Mouse (Mus musculus): ENCODE measurements around the gene Saal1. TPM values are rescaled to one million over a fixed set of nuclear protein-coding genes. Genes with fewer than 3 reads are reported as not detected.
"Not testable (repeated sequence)": the region's sequence is repeated elsewhere in the genome, so short reads cannot be mapped to it uniquely, and the experiment has no call there.

The Saal1 gene
- polyA plus RNA-seq (2012; rRNA removed) = 5.1 and 6.0 TPM in 2 replicates

DNA sequence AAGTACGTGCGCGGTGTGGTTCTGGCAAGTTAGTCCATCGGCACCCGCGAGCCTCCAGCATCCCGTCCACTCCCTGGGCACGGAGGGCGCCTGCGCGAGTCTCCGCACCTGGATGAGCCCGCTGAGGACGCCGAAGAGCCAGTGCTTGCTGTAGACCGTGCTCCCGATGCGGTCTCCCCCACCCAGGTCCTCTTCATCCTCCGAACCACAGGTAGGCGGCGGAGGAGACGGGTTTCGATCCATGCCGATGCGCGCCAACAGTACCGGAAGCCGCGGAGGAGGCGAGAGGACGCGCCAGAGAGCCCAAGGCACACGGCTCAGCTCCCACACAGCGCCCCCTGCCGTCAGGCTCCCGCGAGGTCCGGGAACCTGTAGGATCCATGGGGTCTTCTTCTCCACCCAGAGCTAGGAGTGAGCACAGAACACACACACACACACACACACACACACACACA is at the start of gene Saal1:
TSS of gene Saal1 (minus strand) at position 291 of the 455 bp plus-strand sequence.
- under 1% methylated on average over 38 of the region's 38 CpGs for WGBS
- DNase-seq (ENCODE audit: low read depth, low spot score) = peak; percentile 67

DNA sequence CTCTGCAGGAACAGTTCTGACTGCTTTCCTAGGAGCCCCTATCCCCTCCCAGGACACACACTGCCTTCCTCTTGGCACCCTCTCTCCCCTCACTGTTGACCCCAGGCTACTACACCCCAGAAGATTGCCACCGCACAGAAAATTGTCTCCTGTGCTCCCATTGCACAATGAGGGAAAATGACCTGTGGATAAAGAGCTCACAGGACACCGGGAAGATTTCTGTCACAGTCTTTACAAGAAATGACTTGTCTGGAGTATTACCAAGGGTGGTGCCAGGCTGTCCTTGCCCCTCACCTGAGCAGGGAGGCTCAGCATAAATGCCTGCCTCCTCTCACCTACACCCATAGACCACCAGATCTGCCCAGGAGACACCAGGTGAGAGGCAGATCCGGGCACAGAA is 41.0 kb upstream of the Saal1 start, which contains the start of gene Saa2:
TSS of gene Saa2 (plus strand) at position 301 of the 400 bp plus-strand sequence.
- no peak for DNase-seq (ENCODE audit: low read depth, low spot score)
- WGBS = 56% methylated on average over 3 of the region's 3 CpGs

DNA sequence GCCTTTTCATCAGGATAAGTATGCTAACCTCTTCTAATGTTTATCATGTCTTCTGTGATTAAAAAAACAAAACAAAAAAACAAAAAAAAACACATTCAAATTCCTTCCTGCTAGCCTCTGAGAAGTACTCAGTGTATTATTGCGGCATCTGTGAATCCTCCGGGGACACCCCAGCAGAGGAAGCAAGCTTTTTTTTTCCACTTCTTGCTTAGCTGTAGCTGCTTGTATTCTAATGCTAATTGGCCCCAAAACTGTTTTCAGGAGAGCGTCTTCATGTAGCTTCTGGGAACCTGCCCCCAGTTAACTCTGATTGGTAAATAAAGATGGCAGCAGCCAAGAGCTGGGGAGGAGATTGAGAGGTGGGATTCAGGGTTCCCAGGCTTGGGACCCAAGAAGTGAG is 38.0 kb upstream of the Saal1 start:
- DNase-seq (ENCODE audit: low read depth, low spot score) = no peak
- WGBS = 68% methylated on average over 3 of the region's 3 CpGs

DNA sequence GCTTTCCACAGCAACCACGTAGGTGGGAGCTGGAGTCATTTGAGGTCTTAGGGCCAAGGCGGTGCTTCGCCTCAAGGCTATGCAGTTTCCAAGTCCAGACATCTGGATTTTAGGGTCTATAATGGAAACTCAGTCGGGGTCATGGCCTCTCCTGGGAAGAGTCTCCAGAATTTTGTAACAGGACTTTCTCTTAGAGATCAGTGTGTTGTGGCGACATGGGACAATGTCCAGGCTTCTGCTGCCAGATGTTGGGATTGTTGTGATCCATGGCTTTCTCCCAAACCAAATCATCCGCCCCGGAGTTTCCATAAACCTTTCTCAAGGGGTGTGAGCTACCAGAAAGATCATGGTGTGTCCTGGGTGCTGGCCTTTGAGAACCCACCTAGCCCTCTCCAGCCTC is 35.9 kb upstream of the Saal1 start:
- WGBS = 65% methylated on average over 7 of the region's 7 CpGs
- no peak for DNase-seq (ENCODE audit: low read depth, low spot score)

DNA sequence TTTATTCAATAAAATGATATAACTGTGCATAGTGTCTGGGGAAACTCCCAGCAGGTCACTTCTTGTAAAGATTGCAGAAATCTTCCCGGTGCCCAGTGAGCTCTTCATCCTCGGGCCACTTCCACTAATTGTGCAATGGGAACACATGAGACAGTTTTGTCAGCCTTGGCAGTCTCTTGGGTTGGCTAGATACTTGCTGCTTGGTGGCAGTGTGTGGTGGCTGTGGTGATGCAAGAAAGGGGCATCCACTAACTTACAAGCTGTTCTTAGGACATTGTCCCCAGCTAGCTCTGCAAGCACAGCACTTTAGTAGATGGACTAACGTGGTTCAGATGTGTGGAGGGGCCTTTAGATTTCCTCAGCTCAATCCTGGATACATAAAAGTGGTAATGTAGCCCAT is 35.3 kb upstream of the Saal1 start:
- 69% methylated on average over 3 of the region's 3 CpGs for WGBS
- DNase-seq (ENCODE audit: low read depth, low spot score) = no peak

DNA sequence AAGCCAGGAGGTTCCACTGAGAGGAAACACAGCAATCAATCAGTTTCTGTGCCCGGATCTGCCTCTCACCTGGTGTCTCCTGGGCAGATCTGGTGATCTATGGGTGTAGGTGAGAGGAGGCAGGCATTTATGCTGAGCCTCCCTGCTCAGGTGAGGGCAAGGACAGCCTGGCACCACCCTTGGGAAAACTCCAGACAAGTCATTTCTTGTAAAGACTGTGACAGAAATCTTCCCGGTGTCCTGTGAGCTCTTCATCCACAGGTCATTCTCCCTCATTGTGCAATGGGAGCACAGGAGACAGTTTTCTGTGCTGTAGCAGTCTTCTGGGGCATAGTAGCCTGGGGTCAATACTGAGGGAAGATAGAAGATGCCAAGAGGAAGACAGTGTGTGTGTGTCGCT is 32.4 kb upstream of the Saal1 start, which contains the start of gene Saa1:
TSS of gene Saa1 (minus strand) at position 101 of the 400 bp plus-strand sequence.
- WGBS = 56% methylated on average over 3 of the region's 3 CpGs
- not testable (repeated sequence) for DNase-seq (ENCODE audit: low read depth, low spot score)

DNA sequence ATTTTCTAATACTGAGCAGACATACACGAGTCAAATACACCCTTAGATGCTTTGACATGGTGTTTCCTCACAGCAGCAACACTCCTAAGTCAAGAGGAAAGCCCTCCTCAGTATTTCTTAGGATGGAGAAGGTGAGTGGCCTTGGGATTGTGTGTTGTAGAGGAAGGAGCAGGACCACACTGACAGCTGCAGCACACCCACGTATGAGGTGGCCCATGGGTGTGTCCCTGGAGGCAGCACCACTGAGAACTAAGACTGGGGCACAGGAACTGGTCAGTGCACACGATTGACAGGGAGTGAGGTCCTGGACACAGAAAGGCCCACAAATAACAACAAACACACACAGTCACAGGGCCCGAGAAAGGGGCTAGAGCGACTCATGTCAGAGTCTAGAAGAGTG is 29.6 kb upstream of the Saal1 start:
- not testable (repeated sequence) for DNase-seq (ENCODE audit: low read depth, low spot score)
- 64% methylated on average over 5 of the region's 5 CpGs for WGBS

DNA sequence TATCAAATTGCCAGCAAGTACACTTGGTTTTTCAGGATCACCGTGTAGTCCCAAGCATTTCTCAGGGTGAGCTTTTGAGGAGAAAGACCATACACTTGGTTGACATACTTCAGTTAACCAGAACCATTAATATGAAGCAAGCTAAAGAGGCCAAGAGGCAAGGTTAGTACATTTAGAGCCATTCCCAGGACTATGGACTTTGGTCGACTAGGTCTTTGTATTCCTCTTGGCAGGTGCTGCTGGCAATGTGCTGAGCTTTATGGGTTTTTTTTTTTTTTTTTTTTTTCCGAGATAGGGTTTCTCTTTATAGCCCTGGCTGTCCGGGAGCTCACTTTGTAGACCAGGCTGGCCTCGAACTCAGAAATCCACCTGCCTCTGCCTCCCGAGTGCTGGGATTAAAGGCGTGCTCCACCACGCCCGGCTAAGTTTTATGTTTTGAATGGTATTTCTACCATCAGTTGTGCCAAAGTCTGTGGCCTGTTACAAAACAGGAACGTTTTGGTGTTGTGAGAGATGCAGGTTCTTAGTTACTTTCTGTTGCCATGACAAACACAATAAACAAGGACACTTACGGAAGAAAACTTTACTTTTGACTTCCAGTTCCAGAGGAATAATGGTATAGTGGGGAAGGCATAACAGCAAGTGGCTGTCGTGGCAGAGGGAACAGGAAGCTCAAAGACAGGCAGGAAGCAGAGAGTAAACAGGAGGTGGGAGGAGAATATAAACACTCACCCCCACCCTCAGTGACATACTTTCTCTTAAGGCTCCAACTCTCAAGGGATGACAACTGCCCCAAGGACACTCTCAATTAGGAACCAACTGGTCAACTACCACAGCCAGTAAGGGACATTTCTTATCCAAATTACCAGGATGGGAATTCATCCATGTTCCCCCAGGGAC is 28.3 kb upstream of the Saal1 start:
- 25% methylated on average over 12 of the region's 12 CpGs for WGBS
- DNase-seq (ENCODE audit: low read depth, low spot score) = peak; percentile 85

DNA sequence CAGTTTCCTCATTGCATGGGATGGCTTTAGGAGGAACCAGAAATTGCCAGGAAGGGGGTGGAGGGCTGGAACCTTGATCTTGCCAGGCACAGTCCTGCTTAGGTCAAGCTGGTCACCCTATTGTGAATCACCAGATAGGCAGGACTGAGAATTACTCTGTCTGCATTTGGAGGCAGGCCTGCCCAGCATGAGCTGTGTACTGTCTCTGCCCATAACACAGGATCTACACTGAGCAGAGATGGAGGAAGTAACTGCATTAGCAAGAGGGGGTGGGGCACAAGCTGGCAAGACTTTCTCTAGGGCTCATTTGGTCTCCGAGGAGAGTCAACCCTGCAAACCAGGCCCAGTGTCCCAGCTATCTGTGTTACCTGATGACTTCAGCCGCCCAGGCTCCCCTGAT is 24.5 kb upstream of the Saal1 start:
- peak; percentile 73 for DNase-seq (ENCODE audit: low read depth, low spot score)
- 60% methylated on average over 2 of the region's 2 CpGs for WGBS

DNA sequence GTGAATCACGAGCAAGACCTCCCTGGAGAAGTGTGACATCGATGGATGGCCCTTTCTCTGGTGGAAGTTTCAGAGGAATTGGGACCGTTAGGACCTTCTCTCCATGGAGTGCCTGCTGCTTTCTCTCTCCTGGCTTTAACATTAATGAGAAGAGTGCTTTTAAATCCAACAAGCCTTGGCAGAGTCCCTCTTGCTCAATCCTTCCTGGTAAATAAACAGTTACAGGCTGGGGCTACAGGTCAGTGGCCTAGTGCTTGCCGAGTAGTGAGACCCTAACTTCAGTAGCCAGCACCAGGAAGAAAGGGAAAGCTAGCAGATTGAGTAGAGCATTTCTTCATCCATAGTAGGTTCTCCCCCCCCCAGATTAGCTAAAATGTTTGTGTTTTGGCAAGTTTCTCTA is 22.0 kb upstream of the Saal1 start, which contains the start of gene Saa4:
TSS of gene Saa4 (minus strand) at position 146 of the 400 bp plus-strand sequence.
- DNase-seq (ENCODE audit: low read depth, low spot score) = no peak

DNA sequence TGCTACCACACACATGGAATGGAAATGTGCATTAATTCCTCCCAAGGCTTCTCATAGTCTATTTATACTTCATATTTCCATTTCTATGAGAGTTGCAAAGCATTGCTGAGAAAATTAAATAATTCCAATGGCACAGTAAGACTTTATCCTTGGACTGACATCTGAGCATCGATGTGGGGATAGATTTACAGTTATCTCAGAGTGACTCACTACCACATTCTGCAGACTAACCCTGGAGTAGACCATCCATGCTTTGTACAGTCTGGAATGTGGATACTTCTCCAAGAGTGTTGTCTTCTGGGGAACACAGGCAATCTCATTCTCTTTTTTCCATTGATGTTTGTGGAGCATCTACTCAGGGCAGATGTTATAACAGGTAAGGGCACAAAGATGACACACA is 17.1 kb upstream of the Saal1 start:
- no peak for DNase-seq (ENCODE audit: low read depth, low spot score)
- 75% methylated on average over 1 of the region's 1 CpGs for WGBS

More for the DNA sequence above, 22.0 kb upstream of the Saal1 start, which contains the start of gene Saa4:
- WGBS = 84% methylated on average over 4 of the region's 4 CpGs

DNA sequence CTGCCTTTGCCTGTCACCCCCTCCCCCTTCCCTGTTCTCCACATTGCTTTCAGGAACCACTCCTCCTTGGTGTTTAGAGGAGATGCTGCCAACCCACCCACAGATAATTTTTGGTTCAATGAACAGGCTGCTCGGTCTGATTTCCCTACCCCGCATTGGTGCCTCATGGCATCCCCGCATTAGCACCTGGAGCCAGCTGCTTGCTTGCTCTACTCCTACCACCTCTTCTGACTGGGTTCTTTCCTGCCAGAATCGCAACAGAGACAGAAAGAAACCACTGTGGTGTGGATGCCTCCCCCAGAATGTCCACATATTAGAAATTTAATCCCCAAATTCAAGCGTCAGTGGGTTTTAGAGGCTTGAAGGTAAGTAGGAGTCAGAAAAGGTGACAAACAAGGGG is 13.9 kb upstream of the Saal1 start:
- no peak for DNase-seq (ENCODE audit: low read depth, low spot score)
- WGBS = 83% methylated on average over 5 of the region's 5 CpGs

DNA sequence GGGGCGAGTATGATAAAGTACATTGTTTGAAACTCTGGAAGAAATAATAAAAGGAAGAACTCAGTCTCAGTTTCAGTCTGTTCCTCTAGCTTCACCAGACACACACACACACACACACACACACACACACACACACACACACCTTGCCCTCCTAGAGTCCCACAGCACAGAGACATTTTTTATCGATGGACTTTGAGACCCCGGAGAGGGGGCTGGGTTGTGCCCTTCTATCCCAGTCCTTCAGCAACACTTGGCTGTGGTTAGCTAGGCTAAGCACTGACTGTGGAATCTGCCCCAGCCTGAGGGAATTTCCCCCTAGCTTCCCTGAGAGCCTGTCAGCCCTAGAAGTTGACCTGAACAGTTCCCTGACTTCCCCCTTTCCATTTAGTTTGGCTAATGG is 13.4 kb upstream of the Saal1 start:
- WGBS = 52% methylated on average over 3 of the region's 3 CpGs
- no peak for DNase-seq (ENCODE audit: low read depth, low spot score)

DNA sequence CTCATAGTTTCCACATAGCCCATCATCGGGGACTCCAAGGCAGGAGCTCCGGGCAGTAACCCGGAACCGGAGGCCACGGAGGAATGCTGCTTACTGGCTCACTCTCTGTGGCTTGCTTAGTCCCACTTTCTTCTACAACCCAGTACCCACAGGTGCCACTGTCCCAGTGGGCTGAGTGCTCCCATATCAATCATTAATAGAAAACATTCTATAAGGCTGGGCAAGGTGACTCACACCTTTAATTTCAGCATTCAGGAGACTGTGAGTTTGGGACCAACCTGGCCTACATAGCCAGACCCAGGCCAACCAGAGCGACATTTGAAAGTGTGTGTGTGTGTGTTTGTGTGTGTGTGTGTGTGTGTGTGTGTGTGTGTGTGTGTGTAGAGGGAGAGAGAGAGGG is 12.9 kb upstream of the Saal1 start:
- DNase-seq (ENCODE audit: low read depth, low spot score) = no peak
- WGBS = 86% methylated on average over 6 of the region's 6 CpGs

DNA sequence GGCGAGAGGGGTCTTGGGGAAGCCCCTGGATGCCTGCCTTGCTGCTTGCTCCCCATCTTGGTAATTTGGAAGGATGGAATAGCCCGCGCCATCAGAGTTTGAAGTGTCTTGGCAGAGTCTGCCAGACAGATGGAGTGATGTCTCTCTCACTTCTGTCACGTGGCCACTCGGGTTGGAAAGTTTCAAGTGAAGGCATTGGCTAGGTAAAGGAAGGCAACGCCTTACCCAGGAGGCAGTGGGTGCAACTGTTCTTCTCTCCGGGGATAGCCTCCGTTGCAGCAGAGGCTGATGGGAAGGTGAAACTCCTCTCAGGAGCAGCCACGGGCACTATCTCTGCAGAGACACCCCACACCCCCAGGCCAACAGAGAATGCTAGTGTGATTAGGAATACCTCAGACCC is 10.0 kb upstream of the Saal1 start:
- no peak for DNase-seq (ENCODE audit: low read depth, low spot score)
- 83% methylated on average over 9 of the region's 9 CpGs for WGBS

DNA sequence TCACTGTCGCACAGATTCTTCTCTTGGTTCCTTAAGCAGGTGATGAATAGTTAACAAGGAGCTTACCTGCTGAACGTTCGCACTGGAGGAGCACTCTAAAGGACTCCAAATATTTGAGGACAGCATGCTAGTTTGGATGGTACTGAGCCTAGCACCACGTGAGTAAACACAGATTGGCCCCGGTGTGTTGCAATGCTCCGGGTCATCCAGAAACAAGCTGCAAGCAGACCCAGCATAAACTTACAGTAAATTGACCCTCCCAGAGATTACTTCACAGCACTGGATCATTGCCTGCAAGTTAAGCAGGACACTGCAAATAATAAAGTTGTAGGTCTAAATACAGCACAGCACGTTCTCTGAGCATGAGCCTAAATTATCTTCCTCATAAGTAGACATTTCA is 9.0 kb upstream of the Saal1 start:
- no peak for DNase-seq (ENCODE audit: low read depth, low spot score)
- whole genome bisulfite sequencing = 22% methylated on average over 7 of the region's 7 CpGs

DNA sequence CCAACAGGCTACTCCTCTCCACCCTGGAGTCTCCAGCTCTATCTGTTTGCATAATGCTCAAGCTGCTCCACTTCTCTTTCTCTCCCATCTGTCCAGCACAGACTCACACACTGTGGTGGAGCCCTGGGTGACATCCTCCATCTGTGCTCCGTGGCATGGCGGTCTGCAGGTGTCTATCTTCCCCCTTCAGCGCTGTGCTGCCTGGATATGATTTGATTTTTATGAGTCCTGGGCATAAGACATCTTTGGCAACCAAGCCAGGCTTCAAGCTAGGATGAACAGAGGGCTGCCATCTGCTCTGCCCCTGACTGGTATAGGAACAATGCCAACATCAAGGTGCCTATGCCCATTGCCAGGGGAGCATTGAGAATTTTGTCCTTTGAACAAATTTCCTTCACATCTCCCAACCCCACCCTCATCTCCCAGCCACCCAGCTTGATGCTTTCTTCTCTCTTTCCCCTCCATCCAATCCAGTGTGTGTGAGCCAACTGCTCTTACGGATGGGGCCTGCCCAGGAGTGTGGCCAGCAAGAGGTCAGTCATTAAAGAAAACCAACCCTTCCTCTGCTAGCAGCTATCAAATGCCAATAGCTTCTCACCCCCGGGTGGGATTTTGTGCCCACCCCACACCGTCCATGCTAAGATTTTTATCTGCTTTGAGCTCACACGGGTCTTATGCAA is 8.3 kb upstream of the Saal1 start:
- 85% methylated on average over 7 of the region's 7 CpGs for WGBS

DNA sequence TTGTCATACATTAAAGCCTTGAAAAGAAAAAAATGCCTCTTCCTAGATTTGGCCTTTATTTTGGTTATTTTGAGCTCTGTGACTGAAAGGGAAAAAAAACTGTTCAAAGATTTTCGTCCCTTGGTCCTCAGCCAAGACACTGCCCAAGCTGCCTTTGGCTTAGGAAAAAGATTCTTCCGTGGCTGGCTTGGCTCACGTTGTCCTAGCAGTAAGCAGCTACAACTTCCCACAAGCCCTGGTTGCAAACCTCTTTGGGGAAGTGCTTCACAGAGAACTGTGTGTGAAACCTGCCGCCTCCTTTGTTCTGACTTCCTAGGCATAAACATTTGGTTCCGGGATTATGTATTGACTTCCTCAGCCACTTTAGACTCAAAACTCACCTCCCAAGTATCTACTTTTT is 6.4 kb upstream of the Saal1 start:
- 31% methylated on average over 5 of the region's 5 CpGs for WGBS
- no peak for DNase-seq (ENCODE audit: low read depth, low spot score)

More for the DNA sequence above, 8.3 kb upstream of the Saal1 start:
- DNase-seq (ENCODE audit: low read depth, low spot score) = no peak

DNA sequence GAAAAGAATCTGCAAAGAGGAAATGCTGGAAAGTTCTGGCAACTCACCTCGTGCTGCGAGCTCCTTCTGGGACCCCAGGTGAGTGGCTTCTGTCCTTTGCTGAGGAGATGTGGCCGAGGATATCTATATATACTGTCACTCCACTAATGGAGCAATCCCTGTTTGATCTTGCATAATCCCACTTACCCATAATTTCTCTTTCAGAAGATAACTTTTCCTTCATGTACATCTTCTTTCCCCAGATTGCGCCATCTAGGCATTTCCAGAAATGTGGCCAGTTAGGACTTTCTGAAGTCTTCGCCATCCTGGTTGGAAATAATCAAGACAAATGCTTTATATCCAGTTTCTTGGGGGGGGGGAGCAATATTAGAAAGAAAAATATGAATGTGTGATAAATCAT is 5.1 kb upstream of the Saal1 start, which contains the start of gene Saa3:
TSS of gene Saa3 (minus strand) at position 101 of the 400 bp plus-strand sequence.
- WGBS = 88% methylated on average over 5 of the region's 5 CpGs
- DNase-seq (ENCODE audit: low read depth, low spot score) = no peak

DNA sequence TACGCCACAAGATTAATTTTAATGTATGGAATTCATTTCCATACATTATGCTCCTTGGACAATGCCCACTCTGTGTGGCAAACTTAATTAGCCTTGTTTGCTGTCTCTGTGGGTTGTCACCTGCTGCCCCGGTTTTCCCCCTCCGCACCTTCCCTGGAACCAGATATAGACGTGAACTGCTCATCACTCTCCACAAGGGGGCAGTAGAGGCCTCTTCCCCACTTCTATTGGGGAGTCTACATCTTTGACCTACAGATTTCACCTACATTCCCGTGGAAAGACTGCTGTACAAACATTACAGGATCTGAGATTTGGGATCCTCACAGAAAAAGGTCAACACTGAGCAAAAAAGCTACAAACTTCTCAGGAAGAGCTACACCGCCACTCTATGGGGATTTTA is 4.0 kb upstream of the Saal1 start:
- 27% methylated on average over 6 of the region's 6 CpGs for WGBS
- DNase-seq (ENCODE audit: low read depth, low spot score) = peak; percentile 70

All from large intestine, adult 2 months (tissue).